Mouse (Mus musculus): ENCODE measurements around the gene Myo1d.

Gene Myo1d

DNA sequence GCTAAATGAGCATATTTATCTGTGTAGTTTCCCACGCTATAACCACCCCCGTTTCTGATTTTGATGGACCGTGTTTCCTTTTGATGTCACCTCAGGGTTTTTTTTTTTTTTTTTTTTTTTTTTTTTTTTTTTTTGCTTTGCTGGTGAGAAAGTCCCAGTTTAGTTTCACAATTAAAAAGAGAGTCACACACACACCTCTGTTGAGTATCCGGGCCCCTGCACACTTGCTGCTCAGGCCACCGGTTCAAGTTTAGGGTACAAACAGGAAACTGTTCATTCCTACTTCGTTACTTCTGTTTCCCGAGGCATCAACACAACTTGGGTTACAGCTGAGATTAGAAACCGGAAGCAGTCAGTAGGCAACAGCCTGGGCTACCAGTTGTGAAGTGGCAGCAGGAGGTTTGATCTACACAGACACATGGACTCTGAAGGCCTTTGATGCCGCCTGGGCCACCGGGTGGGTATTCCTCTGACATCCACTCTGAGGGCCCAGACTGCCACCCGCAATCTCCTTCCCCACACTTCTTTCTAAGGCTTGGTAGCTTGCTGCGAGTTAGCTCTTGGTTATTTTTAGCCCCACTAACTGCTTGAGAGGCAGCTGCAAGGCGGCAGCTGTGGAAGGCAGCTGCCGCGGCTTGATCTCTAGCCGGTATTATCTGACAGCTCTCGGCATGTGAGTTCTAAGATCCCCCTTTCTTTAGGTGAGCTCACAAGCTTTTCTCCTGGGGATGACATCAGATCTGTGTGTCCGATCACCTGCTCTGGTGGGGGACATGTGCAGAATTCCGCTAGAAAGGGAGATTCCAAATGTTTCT is 271.3 kb downstream of the Myo1d start:
- in situ Hi-C loops (cut with MboI; ENCODE audit: low sequenced_read_pairs) = no loop called here

DNA sequence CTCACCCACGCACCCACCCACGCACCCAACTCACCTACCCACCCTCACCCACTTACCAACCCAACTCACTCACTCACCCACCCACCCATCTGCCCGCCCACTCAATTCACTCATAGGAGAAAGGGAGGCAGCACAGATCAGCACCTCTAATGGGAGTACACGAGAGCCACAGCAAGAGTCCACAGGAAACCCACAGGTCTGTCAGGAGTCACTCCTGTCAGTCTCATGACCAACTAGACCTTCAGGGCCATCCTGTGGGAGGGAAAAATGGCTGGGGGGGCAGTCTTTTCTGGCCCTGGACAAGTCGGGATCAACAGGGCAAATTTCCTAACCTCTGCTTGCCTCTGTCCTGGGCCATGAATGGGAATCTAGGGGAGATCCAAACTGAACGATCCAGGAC is 272.0 kb downstream of the Myo1d start:
- in situ Hi-C loops (cut with MboI; ENCODE audit: low sequenced_read_pairs) = no loop called here

DNA sequence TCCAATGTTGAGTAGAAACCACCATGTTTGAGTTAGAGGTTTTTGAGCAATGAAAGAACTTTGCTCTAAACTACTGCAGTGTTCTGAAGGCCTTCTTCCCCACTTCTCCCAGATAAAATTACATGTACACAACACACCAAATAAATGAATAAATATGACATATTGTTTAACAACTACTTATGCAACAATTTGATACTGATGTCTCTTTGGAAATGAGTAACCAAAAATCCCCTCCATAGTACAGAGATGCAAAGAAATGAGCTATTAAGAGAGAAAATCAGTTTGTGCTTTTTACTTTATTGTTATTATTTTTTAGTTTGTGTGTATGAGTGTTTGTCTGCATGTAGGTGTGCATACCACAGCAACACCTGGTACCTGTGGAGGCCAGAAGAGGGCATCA is 273.3 kb downstream of the Myo1d start:
- in situ Hi-C loops (cut with MboI; ENCODE audit: low sequenced_read_pairs) = no loop called here

DNA sequence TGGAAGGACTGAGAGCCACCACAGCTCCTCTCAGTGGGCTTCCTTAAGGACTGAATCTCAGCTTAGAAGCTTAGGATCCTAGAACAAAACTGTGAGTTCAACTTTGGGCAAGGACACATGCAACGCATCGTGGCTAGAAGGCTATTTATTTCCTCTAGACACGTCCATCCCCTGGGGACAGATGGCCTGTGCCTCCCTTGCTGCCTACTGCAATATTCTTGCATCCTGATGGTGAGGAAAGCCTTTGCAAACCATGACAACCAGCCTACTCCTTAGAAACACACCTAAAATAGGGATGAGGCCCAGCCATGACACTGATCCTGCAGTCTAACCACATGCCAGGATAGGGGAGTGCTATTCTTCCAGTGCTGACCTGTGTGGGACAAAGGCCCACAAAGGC is 274.2 kb downstream of the Myo1d start:
- in situ Hi-C loops (cut with MboI; ENCODE audit: low sequenced_read_pairs) = no loop called here

DNA sequence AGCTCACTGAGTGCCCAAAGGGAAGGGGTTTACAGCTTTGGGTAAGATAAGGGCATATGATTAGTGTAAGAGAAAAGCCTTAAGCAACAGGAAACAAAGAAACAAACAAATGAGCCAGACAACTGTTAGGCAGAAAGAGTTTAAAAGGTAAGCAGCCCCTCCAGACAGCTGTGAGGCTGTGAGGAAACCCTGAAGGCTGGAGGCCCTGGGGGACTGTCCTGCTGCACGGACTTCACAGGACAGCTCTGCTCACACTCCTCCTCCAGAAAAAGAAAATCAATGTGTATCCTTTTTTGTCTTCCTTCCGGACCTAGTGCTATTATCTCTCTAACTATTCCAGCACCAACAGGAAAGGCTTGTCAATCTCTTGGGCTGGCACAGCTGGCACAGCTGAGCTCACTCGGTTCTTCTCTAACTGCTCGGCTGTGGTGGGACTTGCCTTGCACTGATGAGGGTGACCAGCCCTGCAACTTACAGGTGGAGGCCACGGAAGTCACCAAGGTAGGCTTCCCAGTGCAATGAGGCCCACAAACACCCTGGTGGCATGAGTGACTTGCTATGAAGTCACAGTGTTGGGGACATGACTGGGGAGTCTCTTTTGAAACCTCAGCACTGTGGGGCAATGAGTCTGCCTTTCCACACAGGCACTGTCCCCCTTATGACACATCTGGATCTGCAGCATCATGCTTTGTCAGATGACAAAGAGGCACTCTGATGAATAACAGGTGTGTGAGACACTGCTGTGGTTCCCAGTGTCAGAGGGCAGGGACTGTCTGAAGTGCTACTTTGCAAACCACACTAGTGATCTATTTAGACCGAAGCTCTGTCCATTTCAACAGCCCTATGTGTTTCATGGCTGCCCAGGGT is 275.1 kb downstream of the Myo1d start:
- in situ Hi-C loops (cut with MboI; ENCODE audit: low sequenced_read_pairs) = no loop called here

DNA sequence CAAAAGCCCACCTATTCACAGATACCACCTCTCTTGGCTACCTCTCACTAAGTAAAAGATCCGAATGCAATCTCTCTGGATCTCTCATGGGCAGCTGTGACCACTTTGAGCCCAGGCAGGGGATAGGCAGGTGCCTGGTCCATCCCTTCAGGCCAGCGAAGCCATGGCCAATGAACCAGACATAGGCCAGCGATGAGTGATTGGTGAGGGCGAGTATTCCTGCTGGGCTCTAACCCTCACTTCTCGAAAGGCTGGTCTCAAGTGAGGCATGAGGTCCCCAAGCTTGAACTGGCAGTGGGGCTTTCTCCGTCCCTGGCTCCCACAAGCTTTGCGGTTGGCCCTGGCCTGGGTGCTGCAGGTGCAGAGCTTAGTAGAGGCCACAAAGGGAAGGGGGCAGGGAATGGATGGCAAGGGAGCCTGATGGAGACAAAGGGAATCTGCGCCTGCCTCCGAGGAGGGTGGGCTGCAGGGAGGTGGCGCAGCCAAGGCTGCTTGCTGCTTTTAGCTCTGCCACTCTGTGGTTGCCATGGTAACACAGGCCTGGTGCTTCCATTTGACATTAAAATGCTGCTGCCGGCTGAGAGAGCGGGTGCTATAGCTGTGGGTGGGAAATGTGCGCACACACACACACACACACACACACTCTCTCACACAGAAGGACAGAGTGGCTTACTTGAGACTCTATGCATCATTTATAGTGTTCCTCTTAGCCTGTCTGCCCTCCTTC is 275.9 kb downstream of the Myo1d start:
- in situ Hi-C loops (cut with MboI; ENCODE audit: low sequenced_read_pairs) = no loop called here

DNA sequence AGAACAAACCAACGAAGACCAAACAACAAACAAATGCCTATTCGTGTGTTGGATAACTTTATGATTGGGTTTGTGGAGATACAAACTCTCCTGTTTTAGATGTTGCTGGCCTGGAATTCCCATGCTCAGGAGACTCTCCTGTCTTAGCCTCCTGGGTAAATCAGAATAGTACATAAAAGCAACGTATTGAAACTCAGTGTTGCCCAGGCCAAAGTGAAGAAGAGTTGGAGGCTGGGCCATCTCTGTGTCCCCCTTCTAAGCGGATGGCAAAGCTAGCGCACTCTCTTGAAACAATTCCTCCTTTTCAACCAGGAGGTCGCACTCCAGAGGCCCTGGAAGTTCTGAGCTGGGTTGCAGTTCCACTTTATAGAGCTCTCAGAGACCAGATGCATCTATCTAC is 276.5 kb downstream of the Myo1d start:
- in situ Hi-C loops (cut with MboI; ENCODE audit: low sequenced_read_pairs) = no loop called here

DNA sequence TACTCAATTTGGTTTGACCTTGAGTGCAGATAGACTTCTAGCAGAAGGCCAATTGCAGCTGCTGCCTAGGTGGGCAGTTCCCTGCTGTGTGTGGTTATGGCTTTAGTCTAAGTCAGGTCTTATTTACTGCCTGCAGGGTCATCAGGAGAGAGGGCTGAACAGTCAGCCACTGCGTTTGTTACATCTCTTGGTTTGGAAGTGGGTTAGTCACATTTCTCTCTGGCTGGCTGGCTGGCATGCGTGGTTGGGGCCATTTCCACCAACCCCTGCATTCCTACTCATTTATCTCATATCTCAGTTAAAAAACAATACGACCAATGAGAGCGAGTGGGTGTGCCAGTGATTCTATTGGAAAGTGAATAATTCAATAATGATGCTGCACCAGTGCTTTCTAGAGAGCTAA is 280.3 kb downstream of the Myo1d start:
- in situ Hi-C loops (cut with MboI; ENCODE audit: low sequenced_read_pairs) = no loop called here

DNA sequence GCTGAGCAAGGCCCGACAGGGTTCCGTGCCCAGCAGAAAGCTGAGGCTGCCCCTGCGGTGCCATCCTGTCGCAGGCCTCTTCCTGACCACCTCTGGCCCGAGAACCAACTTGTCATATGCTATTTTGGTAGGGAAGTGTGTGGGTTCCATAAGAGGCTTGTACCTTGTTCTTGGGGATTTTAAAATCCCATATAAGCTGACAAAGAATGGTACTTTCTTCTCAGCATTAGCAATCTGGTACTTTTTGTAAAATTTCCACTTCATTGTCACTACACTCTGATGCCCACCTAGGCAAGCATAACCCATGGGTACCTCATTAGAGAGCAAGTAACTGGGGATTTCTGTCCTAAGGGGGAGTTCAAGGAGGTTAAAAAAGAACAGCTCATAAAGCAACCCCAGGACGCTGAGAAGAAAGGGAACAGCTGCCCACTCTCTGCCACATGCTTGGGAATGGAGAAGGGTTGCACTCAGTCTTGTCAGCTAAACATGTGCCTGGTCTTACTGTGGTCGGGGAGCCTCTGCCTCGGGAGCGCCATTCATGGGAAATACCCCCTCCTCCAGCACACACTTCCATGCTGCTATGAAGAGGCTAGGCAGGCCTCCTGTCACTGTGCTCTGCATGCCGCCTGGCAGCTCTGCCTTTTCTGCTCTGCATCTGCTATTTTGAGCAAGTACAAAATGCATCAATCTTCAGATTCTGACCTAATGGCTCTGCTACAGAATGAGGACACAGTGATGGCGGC is 281.3 kb downstream of the Myo1d start:
- in situ Hi-C loops (cut with MboI; ENCODE audit: low sequenced_read_pairs) = no loop called here

DNA sequence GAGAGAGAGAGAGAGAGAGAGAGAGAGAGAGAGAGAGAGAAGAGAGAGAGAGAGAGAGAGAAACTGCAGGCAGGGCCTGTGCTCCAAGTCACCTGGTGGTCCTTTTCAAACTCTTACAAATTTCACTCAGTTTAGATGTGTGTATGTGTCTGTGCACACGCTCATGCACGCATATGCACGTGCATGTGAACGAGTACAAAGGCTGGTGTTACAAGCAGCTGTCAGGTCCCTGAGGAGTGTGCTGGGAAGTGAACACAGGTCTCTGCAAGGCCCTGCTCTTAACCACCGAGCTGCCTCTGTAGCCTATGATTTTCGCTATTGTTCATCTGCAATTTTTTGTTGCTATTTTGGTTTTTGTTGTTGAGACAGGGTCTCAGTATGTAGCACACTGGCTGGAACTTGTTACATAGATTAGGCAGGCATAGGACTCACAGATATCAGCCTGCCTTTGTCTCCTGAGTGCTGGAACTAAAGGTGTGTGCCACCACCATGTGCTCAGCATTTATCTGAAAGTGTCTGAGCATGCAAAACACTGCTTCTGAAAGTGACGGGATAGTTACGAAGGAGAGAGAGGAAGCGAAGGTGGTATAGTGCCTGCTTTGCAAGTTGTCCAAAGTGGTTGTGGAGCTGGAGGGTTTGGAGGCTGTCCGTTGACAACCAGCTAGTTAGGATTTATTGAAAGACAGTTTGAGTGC is 282.5 kb downstream of the Myo1d start:
- in situ Hi-C loops (cut with MboI; ENCODE audit: low sequenced_read_pairs) = no loop called here

DNA sequence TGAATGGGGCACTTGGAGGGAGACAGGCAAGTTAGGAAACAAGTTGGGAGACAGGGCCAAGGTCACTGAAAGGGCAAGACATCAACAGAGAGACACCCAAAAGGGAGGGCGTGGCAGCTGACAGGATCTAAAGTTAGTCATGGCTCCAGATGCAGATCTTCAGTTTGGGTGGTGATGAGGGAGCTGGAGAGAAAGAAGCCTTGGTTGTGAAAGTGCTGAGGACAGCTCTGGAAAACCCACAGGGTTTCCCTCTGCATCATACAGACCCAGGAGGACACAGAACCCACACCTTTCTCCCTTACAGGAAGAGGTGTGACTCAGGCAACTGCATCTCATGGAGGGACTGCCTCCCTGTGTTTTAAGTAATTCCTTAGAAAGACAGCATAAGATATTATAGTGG is 283.2 kb downstream of the Myo1d start:
- in situ Hi-C loops (cut with MboI; ENCODE audit: low sequenced_read_pairs) = no loop called here

DNA sequence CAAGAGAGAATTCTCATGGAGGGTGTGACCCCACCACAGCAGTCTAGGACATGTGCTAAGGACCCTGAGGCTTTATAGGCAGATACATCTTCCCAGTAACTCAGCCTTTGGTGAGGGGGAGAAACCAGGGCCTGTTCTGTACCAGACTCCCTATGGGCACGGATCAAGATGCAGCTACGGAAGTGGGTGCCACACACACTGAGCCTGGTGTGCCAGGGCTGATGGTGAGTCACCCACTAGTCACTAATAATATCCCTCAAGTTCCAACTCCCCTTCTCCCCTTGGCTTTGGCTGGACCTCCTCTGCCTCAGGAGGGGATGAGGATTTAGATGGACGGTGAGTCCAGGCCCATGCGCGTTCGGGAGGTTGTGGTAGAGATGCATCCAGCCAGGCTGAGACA is 283.9 kb downstream of the Myo1d start:
- in situ Hi-C loops (cut with MboI; ENCODE audit: low sequenced_read_pairs) = no loop called here

DNA sequence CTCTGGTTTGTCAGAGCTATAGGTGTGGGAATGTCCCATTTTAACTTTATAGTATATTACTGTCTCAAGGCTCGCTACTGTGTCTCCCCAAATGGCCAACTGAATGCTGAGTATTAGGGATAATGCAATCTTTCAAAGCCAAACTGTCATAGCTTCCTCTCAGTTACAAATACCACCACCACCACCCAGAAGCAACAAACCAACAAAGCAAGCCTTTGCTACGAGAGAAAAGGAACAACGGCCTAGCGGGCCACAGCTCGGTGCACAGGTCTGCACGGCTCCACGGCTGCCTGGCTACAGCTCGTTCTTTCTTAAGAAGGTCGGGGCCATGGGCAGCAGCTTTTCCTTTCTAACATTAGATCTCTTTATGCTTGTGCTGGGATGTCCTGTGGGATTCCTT is 285.0 kb downstream of the Myo1d start:
- in situ Hi-C loops (cut with MboI; ENCODE audit: low sequenced_read_pairs) = no loop called here

DNA sequence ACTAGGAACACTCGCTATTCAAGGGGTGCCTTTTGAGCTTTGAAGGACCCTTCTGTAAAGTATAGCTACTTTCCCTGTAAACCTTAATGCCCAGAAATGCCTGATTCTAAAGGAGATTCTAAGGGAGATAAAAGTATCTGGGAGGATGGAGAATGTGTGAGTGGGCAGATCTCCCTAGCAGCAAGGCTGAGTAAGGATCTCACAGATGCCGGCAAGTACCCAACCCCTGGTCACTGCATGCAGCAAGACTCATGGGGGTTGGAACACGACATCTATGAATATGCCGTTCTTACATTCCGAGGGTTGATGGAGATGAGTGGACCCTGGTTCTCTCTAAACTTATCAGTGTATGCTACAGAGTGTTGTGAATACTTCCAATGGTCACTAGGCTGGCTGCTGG is 286.6 kb downstream of the Myo1d start:
- in situ Hi-C loops (cut with MboI; ENCODE audit: low sequenced_read_pairs) = no loop called here

DNA sequence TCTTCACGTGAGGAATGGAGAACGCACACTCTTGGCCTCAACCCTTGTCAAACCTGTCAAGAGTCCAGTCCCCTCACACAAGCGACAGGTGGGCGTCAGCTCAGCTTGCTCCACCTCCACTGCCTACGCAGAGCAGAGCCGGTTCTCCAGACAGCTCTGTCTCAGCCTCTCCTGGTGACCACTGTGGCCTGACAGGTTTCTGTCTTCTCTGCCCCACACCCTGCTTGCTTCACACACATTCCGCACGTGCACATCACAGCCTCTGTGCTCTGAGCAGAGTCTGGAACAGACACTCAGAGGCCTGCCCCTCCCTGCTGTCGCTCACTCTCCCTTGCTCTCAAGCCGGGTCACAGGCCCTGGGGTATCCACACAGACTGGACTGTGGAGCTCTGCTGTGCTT is 289.0 kb downstream of the Myo1d start:
- in situ Hi-C loops (cut with MboI; ENCODE audit: low sequenced_read_pairs) = no loop called here

DNA sequence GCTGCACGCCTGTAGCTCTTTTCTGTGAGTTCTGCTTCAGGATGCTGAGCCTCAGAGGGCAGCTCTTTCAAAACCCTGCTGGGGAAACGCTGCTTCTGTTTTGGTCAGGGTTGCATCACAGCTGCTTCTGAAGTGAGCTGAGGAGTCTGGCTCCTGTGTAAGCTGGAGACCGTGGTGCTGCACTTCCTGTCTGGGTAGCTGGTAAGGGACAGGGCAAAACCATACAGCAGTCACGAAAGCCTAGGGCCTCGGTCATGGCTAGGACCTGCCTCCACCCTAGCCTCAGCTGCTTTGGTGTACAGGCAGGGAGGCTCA is 290.0 kb downstream of the Myo1d start:
- in situ Hi-C loops (cut with MboI; ENCODE audit: low sequenced_read_pairs) = no loop called here

DNA sequence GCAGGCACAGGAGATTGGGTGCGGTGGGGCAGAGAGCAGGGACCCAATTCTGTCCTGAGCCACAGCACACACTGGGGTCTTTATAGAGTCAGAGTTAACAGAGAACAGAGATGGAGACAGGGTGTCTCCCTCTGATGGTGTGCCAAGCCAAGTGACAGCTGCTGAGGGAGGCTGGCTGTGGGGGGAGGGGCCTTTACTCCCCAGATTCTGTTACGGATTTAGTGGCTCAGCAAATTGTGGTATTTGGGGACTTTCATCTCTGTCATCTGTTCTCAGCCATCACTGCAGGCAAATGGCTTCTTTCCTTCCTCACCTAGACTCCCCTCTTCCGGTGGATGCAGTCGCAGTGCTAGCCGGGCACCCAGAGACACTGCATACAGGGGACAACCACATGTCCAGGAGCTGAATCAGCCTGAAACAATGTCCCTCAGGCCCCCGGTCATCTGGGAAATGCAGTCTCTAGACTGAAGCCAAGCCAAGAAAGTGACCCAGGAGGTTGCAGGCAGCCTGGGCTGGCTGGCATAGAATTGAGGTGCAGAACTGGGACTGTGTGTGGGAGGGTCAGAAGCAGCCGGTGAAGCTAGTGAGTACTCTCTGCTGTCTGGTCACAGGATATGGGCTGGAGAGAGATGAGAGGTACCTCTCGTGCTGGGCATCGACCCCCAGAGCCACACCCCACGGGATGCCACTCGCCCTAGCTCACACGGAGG is 290.5 kb downstream of the Myo1d start:
- in situ Hi-C loops (cut with MboI; ENCODE audit: low sequenced_read_pairs) = no loop called here

DNA sequence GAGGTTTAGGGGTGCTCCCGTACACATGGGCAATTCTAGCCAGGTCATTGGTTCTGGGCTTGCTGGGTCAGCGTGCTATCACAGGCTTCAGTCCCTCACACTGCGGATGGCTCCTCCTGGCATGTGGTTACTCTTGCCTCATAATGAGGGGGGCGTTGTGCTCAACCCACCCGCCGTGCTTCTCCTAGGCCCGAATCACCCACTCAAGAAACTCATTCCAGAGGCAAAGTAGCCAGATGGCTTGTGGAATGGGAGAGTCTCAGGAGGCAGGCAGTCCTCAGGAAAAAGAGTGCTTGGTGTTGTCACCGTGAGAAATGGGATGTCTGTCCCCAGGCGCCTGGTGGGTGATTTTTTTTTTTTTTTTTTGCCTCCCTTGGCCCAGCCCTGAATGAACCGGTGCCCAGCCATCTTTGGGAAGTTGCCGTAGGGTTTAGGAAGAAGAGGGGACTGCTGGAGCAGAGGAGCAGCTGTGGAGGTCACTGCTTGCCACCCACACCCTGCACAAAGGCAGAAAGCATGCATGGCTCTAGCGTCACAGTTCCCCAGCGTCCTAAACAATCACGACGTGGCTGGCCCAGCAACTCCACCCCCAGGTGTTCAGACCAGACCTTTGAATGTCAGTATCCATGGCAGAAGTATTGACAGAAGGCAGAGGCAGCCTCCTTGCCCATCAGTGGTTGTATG is 291.8 kb downstream of the Myo1d start:
- in situ Hi-C loops (cut with MboI; ENCODE audit: low sequenced_read_pairs) = no loop called here

DNA sequence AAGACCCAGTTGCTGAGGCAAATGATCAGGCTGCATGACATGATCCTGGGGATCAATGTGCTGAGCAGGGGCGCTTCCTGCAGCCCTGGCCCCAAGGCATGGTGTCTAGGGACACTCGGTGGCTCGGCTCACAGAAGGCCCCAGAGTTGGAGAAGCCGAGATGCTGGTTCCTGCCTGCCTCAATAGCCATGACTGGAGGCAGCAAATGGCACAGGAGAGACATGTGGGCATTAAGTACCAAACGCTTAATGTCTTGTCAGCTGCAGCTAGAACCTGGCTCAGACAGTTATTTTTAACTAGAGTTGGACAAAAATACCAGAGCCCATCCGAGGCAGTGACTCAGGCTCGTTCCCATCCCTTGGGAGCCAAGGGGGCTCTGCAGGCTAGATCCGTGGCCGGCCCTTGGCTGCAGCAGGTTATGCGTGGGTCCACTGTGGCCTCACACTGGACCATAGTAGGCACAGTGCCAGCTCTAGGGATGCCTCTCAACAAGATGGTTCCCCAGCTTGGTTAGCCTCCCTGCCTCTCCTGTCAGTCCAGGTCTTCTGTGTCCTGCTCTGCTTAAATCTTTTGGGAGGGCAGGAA is 294.1 kb downstream of the Myo1d start:
- in situ Hi-C loops (cut with MboI; ENCODE audit: low sequenced_read_pairs) = no loop called here
